Mouse (Mus musculus): ENCODE data around the gene Pik3ip1. TPM values are rescaled to one million over a fixed set of nuclear protein-coding genes. Genes with fewer than 3 reads are reported as not detected.

Gene Pik3ip1
- polyA plus RNA-seq, 1 experiment from 2014 or later: 25.1 TPM

DNA sequence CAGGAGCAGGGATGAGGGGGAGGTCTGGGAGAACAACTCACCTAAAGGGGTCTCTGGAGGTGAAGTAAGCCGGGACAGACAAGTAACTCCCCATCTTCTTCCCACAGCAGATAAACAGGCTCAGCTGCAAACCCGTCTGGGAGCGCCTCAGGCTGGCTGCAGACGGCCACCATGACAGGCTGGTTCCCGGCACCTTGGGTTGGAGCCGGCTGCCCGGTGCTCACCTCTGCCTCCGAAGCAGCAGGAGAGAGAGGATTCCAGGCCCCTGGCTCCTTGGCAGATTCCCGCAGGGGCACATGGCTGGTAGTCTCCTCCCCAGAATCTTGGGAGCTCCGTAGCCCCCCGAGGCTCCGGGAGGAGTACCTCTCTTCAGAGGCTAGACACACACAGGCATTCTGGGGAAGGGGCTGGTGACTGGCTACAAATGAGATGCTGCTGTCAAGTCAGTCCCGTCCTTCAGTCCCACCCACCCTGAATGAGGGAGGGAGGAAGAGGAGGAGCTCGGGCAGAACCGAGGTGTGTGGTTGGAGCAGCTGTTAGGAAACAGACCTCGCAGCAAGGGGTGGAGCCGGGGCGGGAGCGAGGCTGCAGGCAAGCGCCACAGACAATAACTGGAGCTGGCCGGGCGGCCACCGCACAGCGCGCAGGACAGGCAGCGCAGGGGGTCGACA is 40.9 kb downstream of the Pik3ip1 start:
- H3K27ac ChIP-seq: peak overlapping the region; percentile 92
- ATAC-seq: peak; percentile 98
- under 1% methylated on average over 27 of the region's 27 CpGs for whole genome bisulfite sequencing
- H3K4me1 ChIP-seq (replicated peaks): peaks cover 64% of the 10 kb centered on the region
- H3K36me3 ChIP-seq: no peaks in the 10 kb centered on the region
- no peaks in the 10 kb centered on the region for H3K27me3 ChIP-seq
- H3K4me2 ChIP-seq (replicated peaks): peak overlapping the region; percentile 63
- peak overlapping the region; percentile 84 for H3K9ac ChIP-seq (replicated peaks)
- no peaks in the 10 kb centered on the region for H3K9me3 ChIP-seq
- H3K4me3 ChIP-seq (replicated peaks): peak overlapping the region; percentile 58

- 24% methylated on average over 7 of the region's 7 CpGs for WGBS
- Histone ChIP-seq H3K4me2 (replicated peaks) (peak overlapping the region; percentile 63), H3K27me3 (no peaks in the 10 kb centered on the region), H3K36me3 (no peaks in the 10 kb centered on the region), H3K9me3 (no peaks in the 10 kb centered on the region), H3K4me1 (replicated peaks) (peaks cover 64% of the 10 kb centered on the region), H3K4me3 (replicated peaks) (peak overlapping the region; percentile 58), H3K27ac (peak overlapping the region; percentile 92), H3K9ac (replicated peaks) (peak overlapping the region; percentile 84)
- peak; percentile 7; the same call in 1 of the 2 replicates for ATAC-seq
Measured at GRCm38 (mm10) chr11:3371599-3372295, 41.5 kb downstream of the Pik3ip1 start.

DNA sequence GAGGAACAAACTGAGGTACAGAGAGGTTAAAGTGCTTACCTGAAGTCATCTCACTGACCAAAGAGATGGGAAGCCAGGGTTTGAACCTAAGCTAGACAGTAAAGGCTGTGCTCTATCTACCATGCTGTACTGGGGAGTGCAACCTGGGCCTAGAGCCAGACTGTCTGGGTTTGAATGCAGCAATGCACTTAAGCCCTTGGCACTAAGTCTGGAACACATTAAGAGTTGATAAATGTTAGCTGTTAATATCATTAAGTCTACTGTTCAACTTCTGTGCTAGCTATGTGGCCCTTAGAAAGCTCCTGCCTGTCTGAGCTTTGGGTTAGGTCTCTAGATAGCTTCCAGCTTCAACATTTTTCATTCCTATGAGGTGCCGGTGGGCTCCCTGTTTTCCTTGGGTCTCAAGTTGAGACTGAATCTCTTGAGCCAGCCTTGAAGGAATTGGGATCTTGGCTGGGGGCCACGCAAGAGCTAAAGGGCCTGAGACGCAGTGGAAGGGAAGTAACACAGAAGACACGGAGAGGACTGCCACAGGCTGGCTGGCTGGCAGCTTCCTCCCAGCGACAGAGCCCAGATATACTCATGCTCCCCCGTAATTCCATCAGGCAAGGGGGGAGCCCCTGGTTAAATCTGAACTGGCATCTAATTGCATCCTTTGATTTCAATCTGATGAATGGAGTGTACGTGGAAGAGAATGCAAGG is 43.5 kb downstream of the Pik3ip1 start:
- Histone ChIP-seq H3K4me1 (replicated peaks) (peaks cover 49% of the 10 kb centered on the region), H3K4me2 (replicated peaks) (peak overlapping the region; percentile 34; the same call in 1 of the 2 replicates), H3K27me3 (no peaks in the 10 kb centered on the region), H3K9me3 (no peaks in the 10 kb centered on the region), H3K27ac (peak overlapping the region; percentile 54), H3K36me3 (no peaks in the 10 kb centered on the region), H3K9ac (replicated peaks) (peak overlapping the region; percentile 39; the same call in 1 of the 2 replicates), H3K4me3 (replicated peaks) (no peak overlapping the region)
- 21% methylated on average over 7 of the region's 7 CpGs for WGBS
- ATAC-seq: no peak

- ATAC-seq: no peak
- no peaks in the 10 kb centered on the region for H3K27me3 ChIP-seq
- H3K4me1 ChIP-seq (replicated peaks): peaks cover 44% of the 10 kb centered on the region
- H3K27ac ChIP-seq: peak overlapping the region; percentile 54
- H3K9me3 ChIP-seq: no peaks in the 10 kb centered on the region
- H3K36me3 ChIP-seq: no peaks in the 10 kb centered on the region
- H3K4me2 ChIP-seq (replicated peaks): peak overlapping the region; percentile 34
- H3K9ac ChIP-seq (replicated peaks): peak overlapping the region; percentile 39; the same call in 1 of the 2 replicates
- 6% methylated on average over 7 of the region's 7 CpGs for WGBS
- H3K4me3 ChIP-seq (replicated peaks): no peak overlapping the region
Measured at GRCm38 (mm10) chr11:3374293-3374645, 44.1 kb downstream of the Pik3ip1 start.

DNA sequence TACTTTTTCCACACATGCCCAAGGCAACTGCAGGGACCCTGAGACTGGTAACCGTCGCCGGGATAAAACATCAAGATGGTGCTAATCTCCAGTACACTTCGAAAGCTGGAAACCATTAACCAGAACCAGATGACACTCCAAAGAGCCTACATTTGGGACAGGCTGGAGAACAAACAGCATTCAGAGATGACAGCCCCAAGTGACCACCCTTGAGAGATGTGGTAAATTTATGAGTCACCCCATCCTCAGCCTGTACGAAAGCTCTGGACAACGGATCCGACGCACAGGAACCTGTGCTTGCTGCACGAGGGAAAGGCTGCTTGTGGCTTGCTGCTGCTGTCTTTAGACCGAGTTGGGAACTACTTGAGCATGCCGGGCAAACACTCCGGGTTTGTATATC is 44.5 kb downstream of the Pik3ip1 start:
- H3K36me3 ChIP-seq: no peaks in the 10 kb centered on the region
- peak overlapping the region; percentile 54 for H3K27ac ChIP-seq
- peaks cover 39% of the 10 kb centered on the region for H3K4me1 ChIP-seq (replicated peaks)
- H3K27me3 ChIP-seq: no peaks in the 10 kb centered on the region
- 0 out of 2 replicates have a peak overlapping the region, but pooled peaks have one; percentile 39 for H3K9ac ChIP-seq (replicated peaks)
- no peak overlapping the region for H3K4me3 ChIP-seq (replicated peaks)
- H3K9me3 ChIP-seq: no peaks in the 10 kb centered on the region
- ATAC-seq: no peak
- WGBS: 72% methylated on average over 12 of the region's 12 CpGs
- H3K4me2 ChIP-seq (replicated peaks): peak overlapping the region; percentile 34; the same call in 1 of the 2 replicates

GRCm38 (mm10) chr11:3379427-3379826 is 49.2 kb downstream of the Pik3ip1 start:
- H3K27me3 ChIP-seq: no peaks in the 10 kb centered on the region
- no peaks in the 10 kb centered on the region for H3K9me3 ChIP-seq
- no peak overlapping the region for H3K27ac ChIP-seq
- H3K36me3 ChIP-seq: 0 out of 2 replicates have a peak, but pooled peaks cover 5% of the 10 kb centered on the region
- no peak for ATAC-seq
- H3K4me1 ChIP-seq (replicated peaks): peaks cover 8% of the 10 kb centered on the region
- H3K4me3 ChIP-seq (replicated peaks): no peak overlapping the region
- H3K9ac ChIP-seq (replicated peaks): no peak overlapping the region
- WGBS: 89% methylated on average over 4 of the region's 4 CpGs
- no peak overlapping the region for H3K4me2 ChIP-seq (replicated peaks)

DNA sequence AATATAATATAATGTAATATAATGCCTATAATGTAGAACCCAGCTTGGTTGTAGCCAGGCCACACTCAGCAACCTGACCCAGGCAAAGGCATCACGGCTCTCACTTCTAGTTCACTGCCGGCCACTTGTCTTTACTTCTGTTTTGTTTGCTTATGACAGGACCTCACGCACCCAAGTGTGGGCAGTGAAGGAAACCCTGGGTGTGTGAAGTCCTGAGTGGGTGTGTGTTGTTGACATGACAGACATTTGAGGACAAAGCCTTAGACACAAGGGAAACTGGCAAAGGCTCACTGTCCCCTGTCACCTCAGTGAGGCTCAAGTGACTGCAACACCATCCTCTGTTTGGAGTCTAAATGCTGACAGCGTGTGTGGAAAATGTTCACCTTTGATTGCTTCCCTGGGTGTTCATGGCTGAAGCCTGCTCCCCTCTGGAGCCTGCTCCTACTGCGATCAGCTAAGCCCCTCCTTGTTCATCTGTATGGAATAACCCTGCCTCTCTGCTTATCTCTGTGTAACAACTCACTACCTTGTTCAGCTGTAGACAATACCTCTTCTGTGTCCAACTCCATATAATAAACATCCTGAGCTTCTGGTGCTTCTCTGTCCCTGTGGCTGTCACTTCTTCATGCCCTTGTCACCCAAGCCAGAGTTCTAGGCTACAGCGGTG is 51.1 kb downstream of the Pik3ip1 start:
- Histone ChIP-seq H3K4me2 (replicated peaks) (no peak overlapping the region), H3K4me1 (replicated peaks) (no peaks in the 10 kb centered on the region), H3K27ac (no peak overlapping the region), H3K27me3 (no peaks in the 10 kb centered on the region), H3K36me3 (0 out of 2 replicates have a peak, but pooled peaks cover 5% of the 10 kb centered on the region), H3K9me3 (no peaks in the 10 kb centered on the region), H3K9ac (replicated peaks) (no peak overlapping the region), H3K4me3 (replicated peaks) (no peak overlapping the region)
- no peak for ATAC-seq
- WGBS: 97% methylated on average over 6 of the region's 6 CpGs

DNA sequence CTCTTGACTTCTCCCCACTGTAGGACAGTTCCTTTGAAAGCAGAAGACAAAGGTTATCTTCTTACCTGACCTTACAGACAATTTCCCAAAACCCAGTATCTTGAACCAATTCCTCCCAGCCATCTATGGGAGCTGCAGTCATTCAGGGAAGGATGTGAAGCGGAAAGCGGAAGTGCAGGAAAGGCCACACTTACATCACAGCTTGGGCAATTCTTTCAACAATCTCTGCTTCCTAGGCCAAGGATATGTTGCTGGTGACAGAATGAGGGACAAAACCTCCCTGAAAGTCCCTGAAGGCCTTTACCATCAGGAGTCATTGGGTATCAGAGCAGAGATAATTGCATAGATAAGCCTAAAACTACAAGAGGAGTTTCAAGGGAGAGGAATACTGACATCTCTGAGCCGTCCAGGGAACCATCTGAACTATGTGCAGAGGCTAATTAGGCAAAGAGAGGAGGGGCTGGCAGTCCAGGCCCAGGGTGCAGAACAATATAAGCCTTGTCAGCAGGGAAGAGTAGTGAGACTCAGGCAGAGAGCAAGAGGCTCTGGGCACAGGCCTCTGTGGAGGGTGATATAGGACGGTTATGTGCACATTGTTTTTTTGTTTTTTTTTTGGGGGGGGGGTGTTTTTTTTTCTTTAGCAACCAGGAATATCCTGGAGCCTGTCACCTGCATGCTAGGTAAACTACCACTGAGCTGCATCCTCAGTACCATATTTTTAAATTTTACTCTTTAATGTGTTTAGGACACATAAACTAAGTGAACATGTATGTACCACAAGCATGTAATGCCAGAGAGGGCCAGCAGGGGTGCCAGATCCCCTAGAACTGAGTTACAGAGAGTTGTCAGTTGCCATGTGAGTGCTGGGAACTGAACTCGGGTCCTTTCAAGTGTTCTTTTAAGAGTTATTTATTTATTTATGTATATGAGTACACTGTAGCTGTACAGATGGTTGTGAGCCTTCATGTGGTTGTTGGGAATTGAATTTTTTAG is 52.7 kb downstream of the Pik3ip1 start:
- no peak overlapping the region for H3K4me2 ChIP-seq (replicated peaks)
- 0 out of 2 replicates have a peak, but pooled peaks cover 5% of the 10 kb centered on the region for H3K36me3 ChIP-seq
- ATAC-seq: no peak
- no peak overlapping the region for H3K4me3 ChIP-seq (replicated peaks)
- no peak overlapping the region for H3K9ac ChIP-seq (replicated peaks)
- no peaks in the 10 kb centered on the region for H3K4me1 ChIP-seq (replicated peaks)
- no peaks in the 10 kb centered on the region for H3K27me3 ChIP-seq
- no peak overlapping the region for H3K27ac ChIP-seq
- 79% methylated on average over 5 of the region's 5 CpGs for whole genome bisulfite sequencing
- no peaks in the 10 kb centered on the region for H3K9me3 ChIP-seq

DNA sequence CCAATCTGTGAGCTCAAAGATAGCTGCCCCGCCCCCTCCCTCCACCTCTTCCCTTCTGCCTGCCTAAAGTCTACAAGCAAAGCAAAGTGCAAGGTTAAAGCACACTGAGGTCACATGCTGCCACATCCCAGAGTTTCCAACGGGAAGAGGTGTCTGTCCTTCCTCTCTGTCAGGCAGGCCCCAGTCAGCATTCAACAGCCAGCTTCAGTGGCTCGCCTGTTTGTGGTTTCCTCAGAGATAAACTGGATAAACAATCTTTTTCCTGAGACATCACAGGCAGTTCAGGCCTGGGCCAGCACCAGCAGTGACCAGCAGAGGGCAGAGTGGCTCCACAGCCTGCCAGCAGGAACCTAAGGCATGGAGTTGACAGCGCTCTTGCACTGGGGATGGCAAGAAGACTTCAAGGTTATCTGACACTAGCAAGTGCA is 56.8 kb downstream of the Pik3ip1 start:
- Histone ChIP-seq H3K9me3 (no peaks in the 10 kb centered on the region), H3K9ac (replicated peaks) (no peak overlapping the region), H3K4me2 (replicated peaks) (no peak overlapping the region), H3K4me3 (replicated peaks) (no peak overlapping the region), H3K4me1 (replicated peaks) (no peaks in the 10 kb centered on the region), H3K27me3 (no peaks in the 10 kb centered on the region), H3K27ac (no peak overlapping the region), H3K36me3 (peaks cover 10% of the 10 kb centered on the region; the same call in 1 of the 2 replicates)
- WGBS: 27% methylated on average over 4 of the region's 4 CpGs
- ATAC-seq: peak; percentile 83

DNA sequence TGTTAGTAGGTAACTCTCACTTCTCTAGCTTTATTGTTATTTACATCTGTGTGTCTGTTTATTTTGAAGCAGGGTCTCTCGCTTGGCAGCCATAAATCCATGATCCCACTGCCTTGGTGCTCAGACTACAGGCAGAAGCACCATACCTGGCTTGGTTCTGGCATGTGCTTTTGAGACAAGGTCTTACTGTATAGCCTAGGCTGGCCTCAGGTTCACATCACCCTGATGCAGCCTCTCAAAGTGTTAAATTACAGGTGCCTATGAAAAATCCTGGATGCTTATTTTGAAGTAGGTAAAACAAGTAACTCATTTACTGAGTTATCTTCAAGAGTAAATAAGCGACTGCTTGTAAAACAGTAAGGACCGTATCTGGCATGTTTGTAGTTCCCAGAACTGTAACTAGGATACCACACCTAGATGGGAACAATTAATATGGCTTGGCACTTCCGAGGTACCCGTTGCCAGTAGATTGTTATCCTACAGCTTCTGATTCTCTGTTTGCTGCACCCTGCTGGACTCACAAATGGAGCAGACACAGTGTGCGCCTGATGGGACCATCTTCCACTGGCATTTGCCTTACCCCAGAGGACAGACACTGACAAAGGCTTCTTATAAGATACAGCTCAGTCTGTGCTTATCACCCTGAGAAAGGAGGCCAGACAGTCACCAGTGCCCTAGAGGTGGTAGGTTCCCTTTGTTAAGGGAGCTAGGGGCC is 57.4 kb downstream of the Pik3ip1 start:
- Histone ChIP-seq H3K27ac (no peak overlapping the region), H3K27me3 (no peaks in the 10 kb centered on the region), H3K4me3 (replicated peaks) (no peak overlapping the region), H3K36me3 (peaks cover 10% of the 10 kb centered on the region; the same call in 1 of the 2 replicates), H3K4me2 (replicated peaks) (no peak overlapping the region), H3K4me1 (replicated peaks) (no peaks in the 10 kb centered on the region), H3K9ac (replicated peaks) (no peak overlapping the region), H3K9me3 (no peaks in the 10 kb centered on the region)
- WGBS: 89% methylated on average over 6 of the region's 6 CpGs
- ATAC-seq: 0 out of 2 replicates have a peak, but pooled peaks have one; percentile 55

All from midbrain, embryonic 13.5 days (tissue).